Mouse (Mus musculus): ENCODE results near the gene Antxr2.

- TF ChIP-seq ZC3H11A (IDR thresholded peaks at IDR 0.05; ENCODE audit: borderline replicate concordance, low read depth, low read length) (no peak), HCFC1 (IDR thresholded peaks at IDR 0.05; ENCODE audit: borderline replicate concordance, insufficient read depth, low read length) (no peak)
Observed at GRCm38 (mm10) chr5:97986656-97987294, 44.1 kb downstream of the Antxr2 start.

Data from ES-E14 (cell line).